In genomic region chr7:46845211-46845977, GRCm38 (mm10) we compare ENCODE assay signal across 8 mouse cellular contexts. TPM values are rescaled to one million over a fixed set of nuclear protein-coding genes. Genes with fewer than 3 reads are reported as not detected.
DNase-seq lines count a peak whose midpoint lies in the region; ATAC-seq and TF ChIP-seq lines count a peak whose summit lies in the region.

No protein-coding gene starts in this region.

- H3K36me3 ChIP-seq in hindbrain, postnatal 0 days (ENCODE audit: insufficient read depth, low read length) = peaks cover 18% of the 10 kb centered on the region
- H3K36me3 ChIP-seq in macrophage (ENCODE audit: inconsistent target) = peaks cover 24% of the 10 kb centered on the region

- TF ChIP-seq CTCF in gastrocnemius, adult 2 months (IDR thresholded peaks at IDR 0.05) = no peak
- TF ChIP-seq CTCF in hindbrain, postnatal 0 days (IDR thresholded peaks at IDR 0.05; ENCODE audit: low read depth) = no peak
- TF ChIP-seq CTCF in left cerebral cortex, adult 2 months (IDR thresholded peaks at IDR 0.05) = no peak

- peak; percentile 76 for ATAC-seq in common myeloid progenitor, adult 5-6 weeks (replicated peaks; ENCODE audit: low read depth, poor library complexity, severe bottlenecking)
- ATAC-seq in hindbrain, postnatal 0 days = peak; percentile 89

- no peaks in the 10 kb centered on the region for H3K9me3 ChIP-seq in hindbrain, postnatal 0 days (ENCODE audit: low read length)

- peak overlapping the region; percentile 100 for H3K27ac ChIP-seq in gastrocnemius, adult 2 months
- peak overlapping the region; percentile 86 for H3K27ac ChIP-seq in hindbrain, postnatal 0 days
- peak overlapping the region; percentile 95 for H3K27ac ChIP-seq in left cerebral cortex, adult 2 months
- peak overlapping the region; percentile 92 for H3K27ac ChIP-seq in macrophage

- peak; percentile 96 for DNase-seq in ZHBTc4 (ENCODE audit: low read depth, low spot score)
- DNase-seq in gastrocnemius, adult 2 months = peak; percentile 99
- peak; percentile 96 for DNase-seq in hindbrain, postnatal 0 days (ENCODE audit: low spot score)
- peak; percentile 92 to 97 for DNase-seq in left cerebral cortex, adult 2 months (ENCODE audit: extremely low spot score in 1 of 2, low spot score in 2 of 2)
- peak; percentile 91 for DNase-seq in retina, postnatal 7 days (ENCODE audit: low read depth, low spot score)
- DNase-seq in urinary bladder, adult 18-20 months (ENCODE audit: low spot score in 2 of 2) = peak; percentile 88 to 89

- H3K4me2 ChIP-seq in hindbrain, postnatal 0 days (ENCODE audit: low read depth, low read length) = peak overlapping the region; percentile 94

- WGBS in hindbrain, postnatal 0 days = under 1% methylated on average over 51 of the region's 51 CpGs
- WGBS in macrophage (ENCODE audit: missing documents) = under 1% methylated on average over 51 of the region's 51 CpGs

- H3K4me3 ChIP-seq in gastrocnemius, adult 2 months = peak overlapping the region; percentile 98
- H3K4me3 ChIP-seq in hindbrain, postnatal 0 days (ENCODE audit: low read length) = peak overlapping the region; percentile 82
- H3K4me3 ChIP-seq in left cerebral cortex, adult 2 months = peak overlapping the region; percentile 93
- H3K4me3 ChIP-seq in macrophage (ENCODE audit: inconsistent target) = peak overlapping the region; percentile 97

- peaks cover 46% of the 10 kb centered on the region for H3K79me2 ChIP-seq in macrophage (ENCODE audit: inconsistent target)

- intact Hi-C loops in gastrocnemius, adult 2 months (cut with DNase I) = loop anchor here (1.0 kb wide), 1 partner anchor 18 kb away; no protein-coding TSS in a partner anchor
- intact Hi-C loops in left cerebral cortex, adult 2 months (cut with DNase I) = loop anchor here (5.0 kb wide), 2 partner anchors 48 to 162 kb away; partner anchors contain the start of genes Gtf2h1, Hps5 and Spty2d1

- no peaks in the 10 kb centered on the region for H3K27me3 ChIP-seq in hindbrain, postnatal 0 days (ENCODE audit: insufficient read depth, low read length)

- peaks cover 12% of the 10 kb centered on the region; the same call in 1 of the 2 replicates for H3K4me1 ChIP-seq in hindbrain, postnatal 0 days (ENCODE audit: insufficient read depth, low read length)

- H3K9ac ChIP-seq in hindbrain, postnatal 0 days (replicated peaks; ENCODE audit: low read length) = peak overlapping the region; percentile 92

RNA-seq across cellular contexts. Expression of gene Ldha, which starts 4.1 kb away (rescaled TPM):
- 434 and 497 TPM in 2 replicates for total RNA-seq in common myeloid progenitor, adult 5-6 weeks (2017)
- 1,000 to 10,000 TPM; 2,441 to 2,897 TPM for total RNA-seq in gastrocnemius, adult 2 months (2021)
- 424 and 467 TPM in 2 replicates for total RNA-seq in hindbrain, postnatal 0 days (2014; rRNA removed)
- 747 and 766 TPM in 2 replicates for polyA plus RNA-seq in hindbrain, postnatal 0 days (2015; fragmentation: Nextera tagmentation; extraction: Ambion mirVana)
- 100 to 1,000 TPM; 342 to 356 TPM for total RNA-seq in left cerebral cortex, adult 2 months (2021)
- 100 to 1,000 TPM in 4 of 26 experiments, 10 to 100 TPM in 22; 28.3 to 140 (median 69.6) TPM for total RNA-seq in macrophage (2018; cell fraction: chromatin; rRNA removed)
- total RNA-seq in macrophage (2018; cell fraction: cytosol; rRNA removed) = 100 to 1,000 TPM; 342 to 466 (median 395) TPM
- total RNA-seq in macrophage (2018; cell fraction: nucleus; rRNA removed) = 100 to 1,000 TPM in 25 of 26 experiments, 10 to 100 TPM in 1; 83.2 to 291 (median 163) TPM
- 352 to 860 TPM (median 417 TPM) in 3 replicates for polyA plus RNA-seq in macrophage (2018)

RNA-seq across cellular contexts. Expression of gene Ldhc, which starts 15.6 kb away (rescaled TPM):
- not detected in 2 replicates for total RNA-seq in common myeloid progenitor, adult 5-6 weeks (2017)
- total RNA-seq in gastrocnemius, adult 2 months (2021) = not detected
- total RNA-seq in hindbrain, postnatal 0 days (2014; rRNA removed) = not detected in 2 replicates
- 0.15 and 0.26 TPM in 2 replicates for polyA plus RNA-seq in hindbrain, postnatal 0 days (2015; fragmentation: Nextera tagmentation; extraction: Ambion mirVana)
- total RNA-seq in left cerebral cortex, adult 2 months (2021) = not detected
- not detected for total RNA-seq in macrophage (2018; cell fraction: chromatin; rRNA removed)
- not detected for total RNA-seq in macrophage (2018; cell fraction: cytosol; rRNA removed)
- not detected for total RNA-seq in macrophage (2018; cell fraction: nucleus; rRNA removed)
- not detected in 3 replicates for polyA plus RNA-seq in macrophage (2018)

RNA-seq across cellular contexts. Expression of gene Gtf2h1, which starts 49.5 kb away (rescaled TPM):
- total RNA-seq in common myeloid progenitor, adult 5-6 weeks (2017) = 86.1 and 96.2 TPM in 2 replicates
- total RNA-seq in gastrocnemius, adult 2 months (2021) = 10 to 100 TPM; 17.7 to 18.6 TPM
- 26.5 and 26.6 TPM in 2 replicates for total RNA-seq in hindbrain, postnatal 0 days (2014; rRNA removed)
- 36.2 and 39.2 TPM in 2 replicates for polyA plus RNA-seq in hindbrain, postnatal 0 days (2015; fragmentation: Nextera tagmentation; extraction: Ambion mirVana)
- 10 to 100 TPM; 34.3 to 36.4 TPM for total RNA-seq in left cerebral cortex, adult 2 months (2021)
- 10 to 100 TPM; 33.1 to 80.2 (median 55.2) TPM for total RNA-seq in macrophage (2018; cell fraction: chromatin; rRNA removed)
- total RNA-seq in macrophage (2018; cell fraction: cytosol; rRNA removed) = 10 to 100 TPM; 42.8 to 68.4 (median 52.3) TPM
- 10 to 100 TPM; 32.7 to 63.1 (median 45.6) TPM for total RNA-seq in macrophage (2018; cell fraction: nucleus; rRNA removed)
- 41.4 to 101 TPM (median 42.4 TPM) in 3 replicates for polyA plus RNA-seq in macrophage (2018)

RNA-seq across cellular contexts. Expression of gene Hps5, which starts 49.5 kb away (rescaled TPM):
- 32.3 and 33.0 TPM in 2 replicates for total RNA-seq in common myeloid progenitor, adult 5-6 weeks (2017)
- 10 to 100 TPM in 1 of 2 experiments, 1 to 10 TPM in 1; 9.7 to 11.3 TPM for total RNA-seq in gastrocnemius, adult 2 months (2021)
- total RNA-seq in hindbrain, postnatal 0 days (2014; rRNA removed) = 20.3 and 21.6 TPM in 2 replicates
- polyA plus RNA-seq in hindbrain, postnatal 0 days (2015; fragmentation: Nextera tagmentation; extraction: Ambion mirVana) = 8.9 and 9.8 TPM in 2 replicates
- total RNA-seq in left cerebral cortex, adult 2 months (2021) = 10 to 100 TPM; 14.6 to 16.8 TPM
- total RNA-seq in macrophage (2018; cell fraction: chromatin; rRNA removed) = 100 to 1,000 TPM in 12 of 26 experiments, 10 to 100 TPM in 14; 23.0 to 137 (median 96.7) TPM
- total RNA-seq in macrophage (2018; cell fraction: cytosol; rRNA removed) = 10 to 100 TPM; 15.7 to 33.8 (median 24.0) TPM
- total RNA-seq in macrophage (2018; cell fraction: nucleus; rRNA removed) = 10 to 100 TPM; 23.1 to 91.3 (median 62.5) TPM
- polyA plus RNA-seq in macrophage (2018) = 16.3 to 29.8 TPM (median 23.7 TPM) in 3 replicates

Comparison
In these comparisons a context has a peak if more than half of its experiments do, and no peak if none do; other contexts are left out.
1. Peak in every context shown above with its lines: DNase-seq, ATAC-seq, H3K4me3 ChIP-seq and H3K27ac ChIP-seq.